Mouse (Mus musculus) liver, adult 2 months (tissue): ENCODE measurements at regions not wholly inside any gene's neighbourhood (a gene's known extent, or its start where the extent isn't known, plus 50 kb on each side); places are given as distances from the start of the nearest gene placed in this dataset.
A peak's percentile ranks its signal among the peaks of the same experiment; 100 is the strongest.

Experiments used
- DNase-seq: peaks from one replicate; pipeline ENCODE4 v3.0.0-alpha.2; 2011; ENCODE audit warnings: low read depth, low spot score; ENCODE audit errors: extremely low read depth
- H3K27ac ChIP-seq: fragments of 200-500 bp; replicated peaks from 2 replicates; pipeline ENCODE4 v1.5.1; 2012; ENCODE audit warnings: low read depth, mild to moderate bottlenecking, control low read depth, inconsistent platforms, low read length; ENCODE audit not compliant: insufficient read depth
- H3K27me3 ChIP-seq: fragments of 200-500 bp; 2 replicates; pipeline ENCODE4 v1.6.1; 2012; ENCODE audit warnings: mild to moderate bottlenecking, moderate library complexity, low read length, inconsistent platforms; ENCODE audit not compliant: control insufficient read depth, insufficient read depth
- H3K36me3 ChIP-seq: fragments of 200-500 bp; 2 replicates; pipeline ENCODE4 v1.6.1; 2012; ENCODE audit warnings: low read length, inconsistent platforms; ENCODE audit not compliant: control insufficient read depth, insufficient read depth
- H3K4me1 ChIP-seq: fragments of 200-500 bp; 2 replicates; pipeline ENCODE4 v1.6.1; 2011; ENCODE audit warnings: low read length; ENCODE audit not compliant: control insufficient read depth, insufficient read depth
- H3K4me3 ChIP-seq: fragments of 200-500 bp; 2 replicates; pipeline ENCODE4 v1.5.1; 2011; ENCODE audit warnings: low read depth, mild to moderate bottlenecking, control low read depth, low read length, moderate library complexity; ENCODE audit not compliant: insufficient read depth
- H3K79me2 ChIP-seq: fragments of 200-500 bp; 2 replicates; pipeline ENCODE4 v1.6.1; 2012; ENCODE audit warnings: inconsistent platforms, mild to moderate bottlenecking, low read length, moderate library complexity; ENCODE audit not compliant: control insufficient read depth, insufficient read depth
- H3K9ac ChIP-seq: fragments of 200-500 bp; 2 replicates; pipeline ENCODE4 v1.6.1; 2012; ENCODE audit warnings: low read depth, mild to moderate bottlenecking, control low read depth, inconsistent platforms, low read length
- CTCF ChIP-seq: fragments of 200-500 bp; IDR thresholded peaks from 2 replicates; pipeline ENCODE4 v1.5.1; 2011; ENCODE audit warnings: low read depth, low read length, control low read depth
- POLR2A ChIP-seq: fragments of 200-500 bp; IDR thresholded peaks from 2 replicates; pipeline ENCODE4 v1.6.1; 2011; ENCODE audit warnings: low read length, control low read depth; ENCODE audit not compliant: insufficient read depth; ENCODE audit errors: extremely low read depth
- WGBS: fragments of 180-500 bp; shearing (Covaris S2); methylation state at CpG from one replicate; pipeline ENCODE4 v1.1.7; 2018; 5-methylcytosine and 5-hydroxymethylcytosine counted together

DNA sequence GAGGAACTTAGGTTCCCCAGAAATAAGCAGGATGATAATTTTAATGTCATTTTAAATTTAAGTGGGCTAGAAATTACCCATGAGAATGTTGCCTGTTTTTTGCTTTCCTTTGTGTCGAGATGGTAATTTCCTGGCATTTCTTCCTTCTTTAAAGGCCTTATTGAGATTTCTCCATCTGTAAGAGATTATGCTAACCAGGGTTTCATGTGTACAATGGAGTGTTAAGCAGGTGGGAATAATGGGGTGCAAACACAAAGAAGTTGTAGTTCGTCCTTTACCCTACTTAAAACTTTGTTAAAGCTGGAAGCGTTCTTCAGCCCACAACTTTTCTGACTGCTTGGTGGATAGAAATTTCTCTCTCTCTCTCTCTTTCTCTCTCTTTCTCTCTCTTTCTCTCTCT, 77.8 kb upstream of the Zfp64 start:
- Histone ChIP-seq H3K4me3 (no peak overlapping the region), H3K4me1 (no peaks in the 10 kb centered on the region), H3K79me2 (no peaks in the 10 kb centered on the region), H3K27ac (no peak overlapping the region), H3K36me3 (no peaks in the 10 kb centered on the region), H3K27me3 (peaks cover 3% of the 10 kb centered on the region; the same call in 1 of the 2 replicates), H3K9ac (no peak overlapping the region)
- TF ChIP-seq CTCF: no peak
- TF ChIP-seq POLR2A: no peak
- no peak for DNase-seq
- 81% methylated on average over 3 of the region's 3 CpGs for WGBS

DNA sequence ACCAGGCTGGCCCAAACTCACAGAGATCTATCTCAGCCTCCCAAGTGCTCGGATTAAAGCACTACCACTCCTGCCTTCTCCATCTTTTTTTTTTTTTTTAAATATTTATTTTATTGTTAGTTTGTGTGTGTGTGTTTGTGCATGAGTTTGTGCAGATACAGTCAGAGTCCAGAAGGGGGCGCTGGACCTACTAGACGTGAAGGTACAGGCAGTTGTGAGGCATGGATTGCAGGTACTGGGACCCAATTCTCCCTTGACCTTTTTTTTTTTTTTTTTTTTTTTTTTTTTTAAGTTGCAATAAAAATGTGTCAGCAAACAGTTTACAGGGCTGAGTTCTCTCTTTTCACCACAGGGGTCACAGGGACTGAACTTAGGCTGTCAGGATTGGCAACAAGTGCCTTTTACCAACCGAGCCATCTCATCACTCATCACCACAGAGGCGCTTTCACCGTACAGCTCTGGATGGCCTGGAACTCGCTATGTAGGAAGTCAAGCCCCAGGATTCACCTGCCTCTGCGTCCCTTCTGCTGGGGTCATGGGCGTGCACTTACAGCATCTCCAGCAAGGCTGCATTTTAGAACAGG, 73.2 kb upstream of the Zfp64 start:
- DNase-seq: no peak
- H3K36me3 ChIP-seq: no peaks in the 10 kb centered on the region
- no peaks in the 10 kb centered on the region; the same call in 1 of the 2 replicates for H3K27me3 ChIP-seq
- no peak overlapping the region for H3K4me3 ChIP-seq
- TF ChIP-seq CTCF: no peak
- H3K4me1 ChIP-seq: no peaks in the 10 kb centered on the region
- WGBS: 74% methylated on average over 9 of the region's 9 CpGs
- no peak overlapping the region for H3K9ac ChIP-seq
- no peaks in the 10 kb centered on the region for H3K79me2 ChIP-seq
- no peak overlapping the region for H3K27ac ChIP-seq

DNA sequence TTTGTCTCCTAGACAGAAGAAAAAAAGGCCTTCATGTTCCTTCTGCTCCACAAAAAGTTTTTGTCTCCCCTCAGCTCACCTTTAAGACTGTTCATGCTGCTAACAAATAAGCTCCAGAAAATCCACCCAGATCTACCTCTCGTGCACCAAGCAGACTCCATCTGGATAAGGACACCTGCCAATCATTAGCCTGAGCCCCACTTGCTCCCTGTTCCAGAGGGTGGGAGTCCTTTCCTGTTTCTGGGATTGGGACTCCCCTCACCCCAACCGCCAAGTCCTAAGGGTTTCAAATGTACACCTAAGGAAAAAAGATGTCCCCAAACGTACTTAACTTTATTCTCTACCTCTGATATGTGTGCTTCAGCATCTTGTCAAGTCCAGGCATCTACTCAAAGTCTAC, 63.6 kb upstream of the Zfp64 start:
- H3K27me3 ChIP-seq: no peaks in the 10 kb centered on the region
- WGBS: 70% methylated on average over 3 of the region's 3 CpGs
- TF ChIP-seq POLR2A (no peak), CTCF (no peak)
- H3K27ac ChIP-seq: no peak overlapping the region
- H3K36me3 ChIP-seq: no peaks in the 10 kb centered on the region
- no peak overlapping the region for H3K4me3 ChIP-seq
- DNase-seq: no peak
- no peak overlapping the region for H3K9ac ChIP-seq
- no peaks in the 10 kb centered on the region for H3K4me1 ChIP-seq
- no peaks in the 10 kb centered on the region for H3K79me2 ChIP-seq

DNA sequence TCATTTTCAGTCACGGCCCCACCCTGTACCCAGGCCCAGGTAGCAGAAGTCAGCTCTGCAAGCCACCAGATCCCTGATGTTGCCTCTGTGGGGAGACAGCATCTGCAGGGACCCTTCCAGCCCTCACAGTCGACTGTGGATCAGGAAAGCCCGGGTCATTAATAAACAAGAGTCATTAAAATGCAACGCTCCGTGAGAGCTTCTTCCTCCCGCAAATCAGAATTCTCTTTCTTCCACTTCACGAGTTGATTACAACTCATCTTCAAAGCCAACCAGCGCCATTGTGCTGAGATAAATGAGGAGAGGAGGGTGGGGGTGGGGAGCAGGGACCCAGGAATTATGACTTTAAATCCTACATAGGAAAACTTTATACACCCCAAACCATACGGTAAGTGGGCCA, 54.9 kb upstream of the Zfp64 start:
- Histone ChIP-seq H3K4me3 (no peak overlapping the region), H3K36me3 (no peaks in the 10 kb centered on the region), H3K9ac (no peak overlapping the region), H3K27me3 (no peaks in the 10 kb centered on the region), H3K79me2 (no peaks in the 10 kb centered on the region), H3K4me1 (no peaks in the 10 kb centered on the region), H3K27ac (no peak overlapping the region)
- TF ChIP-seq CTCF (no peak), POLR2A (no peak)
- no peak for DNase-seq
- 75% methylated on average over 9 of the region's 9 CpGs for WGBS

- H3K79me2 ChIP-seq: no peaks in the 10 kb centered on the region
- 0 out of 2 replicates have a peak overlapping the region, but pooled peaks have one; percentile 15 for H3K27ac ChIP-seq
- H3K4me3 ChIP-seq: no peak overlapping the region
- 77% methylated on average over 20 of the region's 20 CpGs for WGBS
- no peaks in the 10 kb centered on the region for H3K4me1 ChIP-seq
- no peaks in the 10 kb centered on the region for H3K27me3 ChIP-seq
- TF ChIP-seq CTCF (no peak), POLR2A (no peak)
- no peak for DNase-seq
- H3K9ac ChIP-seq: no peak overlapping the region
- no peaks in the 10 kb centered on the region for H3K36me3 ChIP-seq
These were observed 53.4 kb upstream of the Zfp64 start for GRCm38 (mm10) chr2:169008756-169009155.

DNA sequence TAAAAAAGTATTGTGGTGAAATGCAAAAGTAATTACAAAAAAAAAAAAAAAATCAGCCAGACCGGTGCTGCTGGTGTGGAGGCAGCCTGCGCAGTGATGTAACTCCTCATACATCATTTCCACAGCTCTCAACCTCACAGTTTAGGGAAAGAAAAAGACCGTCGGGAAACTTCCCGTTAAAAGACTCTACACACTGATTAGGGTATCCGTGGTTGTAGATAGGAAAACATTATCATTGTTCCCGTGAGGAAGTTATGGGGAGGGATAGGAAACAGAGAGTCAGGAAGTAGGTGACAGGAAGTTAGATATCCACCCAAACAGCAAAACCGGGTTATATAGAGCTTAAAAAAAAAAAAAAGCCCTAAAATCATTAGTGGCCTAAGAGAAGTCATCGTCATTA, 52.9 kb upstream of the Zfp64 start:
- no peak for TF ChIP-seq POLR2A
- no peaks in the 10 kb centered on the region for H3K36me3 ChIP-seq
- 70% methylated on average over 9 of the region's 9 CpGs for WGBS
- H3K9ac ChIP-seq: no peak overlapping the region
- no peak overlapping the region for H3K4me3 ChIP-seq
- H3K79me2 ChIP-seq: no peaks in the 10 kb centered on the region
- no peak overlapping the region for H3K27ac ChIP-seq
- peak; percentile 4 for DNase-seq
- no peaks in the 10 kb centered on the region for H3K27me3 ChIP-seq
- no peaks in the 10 kb centered on the region for H3K4me1 ChIP-seq
